Mouse (Mus musculus): ENCODE data around the gene P2ry2. TPM values are rescaled to one million over a fixed set of nuclear protein-coding genes. Genes with fewer than 3 reads are reported as not detected.

The P2ry2 gene
- polyA plus RNA-seq, 1 experiment from 2014 or later, result 4.2 TPM

- no peaks in the 10 kb centered on the region for H3K36me3 ChIP-seq (ENCODE audit: insufficient read depth, low read length)
- H3K27ac ChIP-seq, result no peak overlapping the region
- H3K27me3 ChIP-seq (ENCODE audit: insufficient read depth, low read length), result no peaks in the 10 kb centered on the region
- no peak for TF ChIP-seq CTCF (IDR thresholded peaks at IDR 0.05; ENCODE audit: low read depth)
- H3K9ac ChIP-seq (ENCODE audit: low read depth, low read length), result no peak overlapping the region
- peaks cover 9% of the 10 kb centered on the region; the same call in 1 of the 2 replicates for H3K4me1 ChIP-seq (replicated peaks; ENCODE audit: insufficient read depth, low read length)
- 80% methylated on average over 7 of the region's 7 CpGs for WGBS
- DNase-seq (ENCODE audit: low spot score) (no peak), ATAC-seq (replicated peaks; ENCODE audit: low FRiP score, low read depth) (no peak)
- no peak overlapping the region for H3K4me3 ChIP-seq (replicated peaks; ENCODE audit: low read depth, low read length)
- no peak overlapping the region for H3K4me2 ChIP-seq (ENCODE audit: low read length)
- H3K9me3 ChIP-seq (replicated peaks; ENCODE audit: low read length), result no peaks in the 10 kb centered on the region
These were observed 17.3 kb downstream of the P2ry2 start for GRCm38 (mm10) chr7:100995260-100995864.

DNA sequence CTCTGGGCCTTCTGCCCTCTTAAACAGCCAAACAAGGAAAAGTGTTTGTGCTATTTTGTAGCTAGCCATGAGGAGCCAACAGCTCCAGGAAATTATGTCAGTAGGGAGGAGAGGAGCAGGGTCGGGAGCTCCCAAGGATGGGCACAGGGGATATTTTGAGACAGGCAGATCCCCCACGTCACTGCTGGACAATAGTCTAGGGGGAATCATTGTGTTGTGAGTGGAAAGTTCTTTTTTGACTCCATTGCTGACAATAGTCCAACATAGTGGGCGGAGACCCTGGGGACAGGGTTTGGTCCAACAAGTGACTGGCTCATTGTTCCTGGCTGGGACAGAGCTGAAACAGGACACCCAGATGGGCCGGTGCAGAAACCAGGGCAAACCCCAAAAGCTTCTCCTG, 19.5 kb downstream of the P2ry2 start:
- Histone ChIP-seq H3K9me3 (replicated peaks; ENCODE audit: low read length) (no peaks in the 10 kb centered on the region), H3K36me3 (ENCODE audit: insufficient read depth, low read length) (no peaks in the 10 kb centered on the region), H3K4me3 (replicated peaks; ENCODE audit: low read depth, low read length) (no peak overlapping the region), H3K27me3 (ENCODE audit: insufficient read depth, low read length) (no peaks in the 10 kb centered on the region), H3K4me2 (ENCODE audit: low read length) (no peak overlapping the region), H3K4me1 (replicated peaks; ENCODE audit: insufficient read depth, low read length) (peaks cover 9% of the 10 kb centered on the region; the same call in 1 of the 2 replicates), H3K27ac (peak overlapping the region; percentile 13; the same call in 1 of the 2 replicates), H3K9ac (ENCODE audit: low read depth, low read length) (no peak overlapping the region)
- 62% methylated on average over 4 of the region's 4 CpGs for WGBS
- no peak for TF ChIP-seq CTCF (IDR thresholded peaks at IDR 0.05; ENCODE audit: low read depth)
- DNase-seq (ENCODE audit: low spot score), result no peak
- 0 out of 2 replicates have a peak, but pooled peaks have one; percentile 21 for ATAC-seq (replicated peaks; ENCODE audit: low FRiP score, low read depth)

DNA sequence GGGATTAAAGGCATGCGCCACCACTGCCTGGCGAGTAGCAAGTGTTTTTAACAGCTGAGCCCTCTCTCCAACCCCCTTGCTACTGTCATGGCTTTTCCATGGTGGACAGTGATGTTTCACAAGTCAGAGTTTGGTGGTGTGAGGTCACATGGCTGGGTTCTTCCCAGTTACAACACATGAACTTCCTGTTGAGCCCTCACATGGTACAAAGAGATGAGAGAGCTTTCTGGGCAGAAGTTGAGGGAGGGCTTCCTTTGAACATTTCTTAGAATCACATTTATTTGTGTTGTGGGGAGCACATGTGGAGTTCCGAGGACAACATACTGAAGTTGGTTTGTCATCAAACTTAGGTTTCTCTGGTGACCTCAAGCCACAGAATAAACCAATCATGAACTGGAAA, 20.7 kb downstream of the P2ry2 start:
- Histone ChIP-seq H3K4me2 (ENCODE audit: low read length) (no peak overlapping the region), H3K4me3 (replicated peaks; ENCODE audit: low read depth, low read length) (no peak overlapping the region), H3K27me3 (ENCODE audit: insufficient read depth, low read length) (no peaks in the 10 kb centered on the region), H3K9me3 (replicated peaks; ENCODE audit: low read length) (no peaks in the 10 kb centered on the region), H3K36me3 (ENCODE audit: insufficient read depth, low read length) (no peaks in the 10 kb centered on the region), H3K27ac (no peak overlapping the region), H3K9ac (ENCODE audit: low read depth, low read length) (no peak overlapping the region), H3K4me1 (replicated peaks; ENCODE audit: insufficient read depth, low read length) (peaks cover 9% of the 10 kb centered on the region; the same call in 1 of the 2 replicates)
- ATAC-seq (replicated peaks; ENCODE audit: low FRiP score, low read depth), result no peak
- TF ChIP-seq CTCF (IDR thresholded peaks at IDR 0.05; ENCODE audit: low read depth), result no peak
- no peak for DNase-seq (ENCODE audit: low spot score)
- WGBS, result 95% methylated on average over 3 of the region's 3 CpGs

GRCm38 (mm10) chr7:100990636-100991311, 21.9 kb downstream of the P2ry2 start:
- peak overlapping the region; percentile 50; the same call in 1 of the 2 replicates for H3K27ac ChIP-seq
- no peaks in the 10 kb centered on the region for H3K36me3 ChIP-seq (ENCODE audit: insufficient read depth, low read length)
- ATAC-seq (replicated peaks; ENCODE audit: low FRiP score, low read depth) (no peak), DNase-seq (ENCODE audit: low spot score) (peak; percentile 59)
- H3K4me2 ChIP-seq (ENCODE audit: low read length), result no peak overlapping the region
- H3K9me3 ChIP-seq (replicated peaks; ENCODE audit: low read length), result no peaks in the 10 kb centered on the region
- H3K4me1 ChIP-seq (replicated peaks; ENCODE audit: insufficient read depth, low read length), result peaks cover 9% of the 10 kb centered on the region; the same call in 1 of the 2 replicates
- H3K9ac ChIP-seq (ENCODE audit: low read depth, low read length), result no peak overlapping the region
- TF ChIP-seq CTCF (IDR thresholded peaks at IDR 0.05; ENCODE audit: low read depth), result no peak
- H3K27me3 ChIP-seq (ENCODE audit: insufficient read depth, low read length), result no peaks in the 10 kb centered on the region
- WGBS, result 29% methylated on average over 9 of the region's 9 CpGs
- H3K4me3 ChIP-seq (replicated peaks; ENCODE audit: low read depth, low read length), result no peak overlapping the region

GRCm38 (mm10) chr7:100988092-100988491, 24.6 kb downstream of the P2ry2 start:
- Histone ChIP-seq H3K4me3 (replicated peaks; ENCODE audit: low read depth, low read length) (no peak overlapping the region), H3K27ac (no peak overlapping the region), H3K9ac (ENCODE audit: low read depth, low read length) (no peak overlapping the region), H3K4me1 (replicated peaks; ENCODE audit: insufficient read depth, low read length) (peaks cover 15% of the 10 kb centered on the region), H3K9me3 (replicated peaks; ENCODE audit: low read length) (no peaks in the 10 kb centered on the region), H3K4me2 (ENCODE audit: low read length) (no peak overlapping the region), H3K27me3 (ENCODE audit: insufficient read depth, low read length) (no peaks in the 10 kb centered on the region), H3K36me3 (ENCODE audit: insufficient read depth, low read length) (no peaks in the 10 kb centered on the region)
- DNase-seq (ENCODE audit: low spot score) (peak; percentile 94), ATAC-seq (replicated peaks; ENCODE audit: low FRiP score, low read depth) (0 out of 2 replicates have a peak, but pooled peaks have one; percentile 23)
- peak; percentile 90 for TF ChIP-seq CTCF (IDR thresholded peaks at IDR 0.05; ENCODE audit: low read depth)
- WGBS, result 6% methylated on average over 9 of the region's 9 CpGs

DNA sequence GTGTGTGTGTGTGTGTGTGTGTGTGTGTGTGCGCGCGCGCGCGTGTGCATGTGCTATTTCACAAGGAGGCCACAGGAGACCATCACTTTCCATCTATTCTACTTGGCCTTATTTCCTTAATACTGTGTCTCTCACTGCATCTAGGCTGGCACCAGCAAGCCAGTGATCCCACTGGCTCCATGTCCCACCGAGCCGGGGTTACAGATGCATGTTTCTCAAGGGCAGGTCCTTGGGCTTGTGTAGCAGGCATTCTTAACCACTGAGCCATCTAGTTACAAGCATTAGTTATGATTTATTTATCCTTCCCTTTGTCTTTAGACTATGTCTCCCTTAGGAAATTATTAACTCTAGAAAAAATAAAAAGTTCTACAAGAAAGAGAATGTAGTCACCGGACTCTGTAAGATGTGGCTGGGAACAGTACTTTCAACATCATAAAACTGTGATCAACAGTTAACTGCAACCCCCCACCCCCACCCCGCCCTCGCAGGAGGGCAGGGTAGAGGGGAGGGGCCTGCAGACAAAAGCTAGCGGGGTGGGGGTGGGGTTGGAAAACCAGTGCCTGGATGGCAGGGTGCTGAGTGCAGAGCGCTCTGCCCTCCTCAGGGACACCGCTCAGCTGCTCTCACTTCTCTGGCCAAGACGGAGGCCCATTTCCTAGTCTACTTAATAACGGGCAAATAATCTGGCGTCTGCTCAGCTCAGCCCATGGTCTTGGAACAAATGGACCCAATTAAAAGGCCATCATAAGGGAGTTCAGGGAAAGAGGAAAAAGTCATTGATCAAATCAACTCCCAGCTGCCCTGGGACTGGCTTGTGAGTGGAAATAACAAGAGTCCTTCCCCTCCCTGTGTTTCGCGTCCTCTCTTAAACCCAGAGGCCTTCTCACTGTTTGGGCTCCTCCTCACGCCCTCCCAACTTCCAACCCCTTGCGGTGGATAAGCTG, 27.9 kb downstream of the P2ry2 start:
- TF ChIP-seq CTCF (IDR thresholded peaks at IDR 0.05; ENCODE audit: low read depth), result peak; percentile 18; the same call in 1 of the 2 replicates
- WGBS, result 38% methylated on average over 21 of the region's 21 CpGs
- Histone ChIP-seq H3K27me3 (ENCODE audit: insufficient read depth, low read length) (no peaks in the 10 kb centered on the region), H3K27ac (peak overlapping the region; percentile 70), H3K9me3 (replicated peaks; ENCODE audit: low read length) (no peaks in the 10 kb centered on the region), H3K4me2 (ENCODE audit: low read length) (peak overlapping the region; percentile 27; the same call in 1 of the 2 replicates), H3K36me3 (ENCODE audit: insufficient read depth, low read length) (no peaks in the 10 kb centered on the region), H3K9ac (ENCODE audit: low read depth, low read length) (0 out of 2 replicates have a peak overlapping the region, but pooled peaks have one; percentile 18), H3K4me1 (replicated peaks; ENCODE audit: insufficient read depth, low read length) (peaks cover 6% of the 10 kb centered on the region), H3K4me3 (replicated peaks; ENCODE audit: low read depth, low read length) (no peak overlapping the region)
- peak; percentile 72 for DNase-seq (ENCODE audit: low spot score)
- ATAC-seq (replicated peaks; ENCODE audit: low FRiP score, low read depth), result peak; percentile 83

All from kidney, postnatal 0 days (tissue).